Mouse (Mus musculus): ENCODE measurements around the gene Catsperd. TPM values are rescaled to one million over a fixed set of nuclear protein-coding genes. Genes with fewer than 3 reads are reported as not detected.

The Catsperd gene
- total and polyA plus RNA-seq, 3 experiments, result 0.16 to 0.36 (median 0.21) TPM

DNA sequence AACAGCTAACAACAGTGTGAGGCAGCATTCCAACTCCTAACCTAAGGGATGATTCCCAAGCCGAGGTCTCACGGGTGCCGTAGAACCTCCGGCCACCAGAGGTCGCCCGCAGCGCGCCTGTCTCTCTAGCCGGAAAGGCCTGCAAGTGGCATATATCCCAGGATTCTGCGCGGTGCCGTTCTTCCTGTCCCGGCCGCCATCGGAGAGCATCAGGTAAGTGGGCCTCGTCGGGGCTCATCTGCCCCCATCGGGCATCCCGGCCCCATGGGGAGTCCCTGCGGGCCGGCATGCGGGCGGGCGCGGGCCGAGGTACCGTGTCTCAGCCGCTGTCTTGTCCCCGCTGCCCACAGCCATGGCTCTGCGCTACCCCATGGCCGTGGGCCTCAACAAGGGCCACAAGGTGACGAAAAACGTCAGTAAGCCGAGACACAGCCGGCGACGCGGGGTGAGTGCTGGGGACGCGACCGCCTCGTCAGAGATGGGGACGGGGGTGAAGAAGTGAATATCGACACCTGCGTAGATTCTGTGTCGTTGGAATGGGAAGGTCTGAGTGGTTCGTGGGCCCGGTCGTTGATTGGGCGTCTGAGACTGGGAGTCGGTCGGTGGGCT, 14.6 kb upstream of the Catsperd start, which contains the start of gene Rpl36:
Rpl36 (plus strand) TSS at position 181 of the 609 bp plus-strand sequence.
- DNase-seq (ENCODE audit: extremely low read depth), result peak; percentile 86
- TF ChIP-seq MYC (IDR thresholded peaks at IDR 0.05; ENCODE audit: low read depth, low read length), result peak; percentile 88; the same call in 1 of the 2 replicates
- TF ChIP-seq GABPA (IDR thresholded peaks at IDR 0.05; ENCODE audit: insufficient replicate concordance, low read depth, low read length), result peak; percentile 96
- no peak for TF ChIP-seq ZC3H11A (IDR thresholded peaks at IDR 0.05; ENCODE audit: low read depth, low read length)
- no peak for TF ChIP-seq MAFK (IDR thresholded peaks at IDR 0.05; ENCODE audit: insufficient replicate concordance, low read length)
- TF ChIP-seq JUND (conservative IDR thresholded peaks at IDR 0.05; ENCODE audit: low read depth, low read length), result no peak
- TF ChIP-seq ELF1 (IDR thresholded peaks at IDR 0.05; ENCODE audit: low read depth, low read length), result peak; percentile 90
- peak; percentile 90; the same call in 1 of the 2 replicates for TF ChIP-seq POLR2AphosphoS2 (IDR thresholded peaks at IDR 0.05; ENCODE audit: low read depth, low read length)
- TF ChIP-seq POLR2A (IDR thresholded peaks at IDR 0.05; ENCODE audit: low read depth, low read length), result peak; percentile 95
- TF ChIP-seq PAX5 (IDR thresholded peaks at IDR 0.05; ENCODE audit: low read length), result no peak
- TF ChIP-seq ZKSCAN1 (IDR thresholded peaks at IDR 0.05; ENCODE audit: borderline replicate concordance, low read depth, low read length), result no peak
- peak; percentile 97 for TF ChIP-seq NELFE (IDR thresholded peaks at IDR 0.05; ENCODE audit: low read depth, low read length)
- TF ChIP-seq CHD1 (IDR thresholded peaks at IDR 0.05; ENCODE audit: low read depth, low read length), result no peak
- peak; percentile 98 for TF ChIP-seq TCF12 (IDR thresholded peaks at IDR 0.05; ENCODE audit: low read depth, low read length)
- peak; percentile 93 for TF ChIP-seq HCFC1 (IDR thresholded peaks at IDR 0.05; ENCODE audit: low read depth, low read length)
- peak; percentile 14; the same call in 1 of the 2 replicates for TF ChIP-seq BHLHE40 (IDR thresholded peaks at IDR 0.05; ENCODE audit: low read depth, low read length)
- peak; percentile 95 for TF ChIP-seq KAT2A (IDR thresholded peaks at IDR 0.05; ENCODE audit: insufficient replicate concordance, low read length)
- TF ChIP-seq UBTF (IDR thresholded peaks at IDR 0.05; ENCODE audit: low read depth, low read length), result no peak
- TF ChIP-seq MXI1 (IDR thresholded peaks at IDR 0.05; ENCODE audit: low read depth, low read length), result peak; percentile 76
- peak; percentile 78 to 90 for TF ChIP-seq CTCF (conservative IDR thresholded peaks at IDR 0.05 in 1 of 2, IDR thresholded peaks at IDR 0.05 in 1 of 2; ENCODE audit: low read depth in 2 of 2, low read length in 2 of 2)
- no peak; the same call in 1 of the 2 replicates for TF ChIP-seq ETS1 (conservative IDR thresholded peaks at IDR 0.05; ENCODE audit: low read depth, low read length)
- no peak for TF ChIP-seq EP300 (IDR thresholded peaks at IDR 0.05; ENCODE audit: low read length)
- TF ChIP-seq SIN3A (IDR thresholded peaks at IDR 0.05; ENCODE audit: low read length), result peak; percentile 78
- peak; percentile 83 for TF ChIP-seq NRF1 (IDR thresholded peaks at IDR 0.05; ENCODE audit: low read depth, low read length)
- TF ChIP-seq RCOR1 (conservative IDR thresholded peaks at IDR 0.05; ENCODE audit: low read depth, low read length), result peak; percentile 52; the same call in 1 of the 2 replicates
- TF ChIP-seq SMC3 (IDR thresholded peaks at IDR 0.05; ENCODE audit: low read depth, low read length), result no peak; the same call in 1 of the 2 replicates
- TF ChIP-seq CHD2 (IDR thresholded peaks at IDR 0.05; ENCODE audit: low read length), result no peak
- TF ChIP-seq ZNF384 (IDR thresholded peaks at IDR 0.05; ENCODE audit: low read depth, low read length), result no peak
- peak; percentile 97 for TF ChIP-seq TBP (conservative IDR thresholded peaks at IDR 0.05; ENCODE audit: low read depth, low read length)
- TF ChIP-seq MEF2A (IDR thresholded peaks at IDR 0.05; ENCODE audit: borderline replicate concordance, low read depth, low read length), result peak; percentile 72; the same call in 1 of the 2 replicates
- TF ChIP-seq MAX (IDR thresholded peaks at IDR 0.05; ENCODE audit: low read length), result peak; percentile 71
- no peak for TF ChIP-seq JUN (IDR thresholded peaks at IDR 0.05; ENCODE audit: insufficient read depth, low read depth, low read length)
- no peak for TF ChIP-seq USF1 (IDR thresholded peaks at IDR 0.05; ENCODE audit: low read depth, low read length)
- TF ChIP-seq IRF4 (IDR thresholded peaks at IDR 0.05; ENCODE audit: low read depth, low read length), result peak; percentile 59; the same call in 1 of the 2 replicates
- no peak for TF ChIP-seq USF2 (conservative IDR thresholded peaks at IDR 0.05; ENCODE audit: low read depth, low read length)
- no peak for TF ChIP-seq MAZ (IDR thresholded peaks at IDR 0.05; ENCODE audit: low read depth, low read length)
- TF ChIP-seq RAD21 (IDR thresholded peaks at IDR 0.05; ENCODE audit: low read depth, low read length), result peak; percentile 9
- TF ChIP-seq E2F4 (IDR thresholded peaks at IDR 0.05; ENCODE audit: insufficient replicate concordance, low read depth, low read length), result no peak
- TF ChIP-seq ZMIZ1 (IDR thresholded peaks at IDR 0.05; ENCODE audit: low read depth, low read length), result peak; percentile 92
- H3K4me2 ChIP-seq (ENCODE audit: insufficient read depth, low read depth, poor library complexity, severe bottlenecking), result peak within 1 kb of the TSS; percentile 62
- dilution Hi-C loops (cut with MboI; ENCODE audit: extremely low pct_ligation_motif_present, extremely low pct_unique_long_range_greater_than_20kb, low sequenced_read_pairs) (no loop called here), in situ Hi-C loops (cut with MboI; ENCODE audit: low pct_ligation_motif_present, low pct_unique_long_range_greater_than_20kb, low sequenced_read_pairs) (no loop called here)
- H3K9ac ChIP-seq (ENCODE audit: insufficient read depth, low read depth), result peak within 1 kb of the TSS; percentile 71
- H3K27me3 ChIP-seq (replicated peaks), result no peaks in the 10 kb centered on the region
- peaks cover 49% of the 10 kb centered on the region for H3K79me2 ChIP-seq (replicated peaks; ENCODE audit: control insufficient read depth, extremely low read depth, insufficient read depth, poor library complexity, severe bottlenecking)
- peaks cover 46 to 48% of the 10 kb centered on the region in 2 experiments for H3K36me3 ChIP-seq (replicated peaks in 1 of 2; ENCODE audit: control insufficient read depth in 1 of 2, insufficient read depth in 1 of 2, low read length in 1 of 2)
- peak within 1 kb of the TSS; percentile 85 for H3K27ac ChIP-seq (ENCODE audit: insufficient read depth, low read depth)
- peak within 1 kb of the TSS; percentile 70 to 84 (median 82) for H3K4me3 ChIP-seq (replicated peaks in 1 of 3; ENCODE audit: low read depth in 2 of 3, low read length in 2 of 3, poor library complexity in 1 of 3)
- peaks cover 21 to 55% of the 10 kb centered on the region in 2 experiments for H3K4me1 ChIP-seq (ENCODE audit: control insufficient read depth in 1 of 2, insufficient read depth in 2 of 2)
- no peaks in the 10 kb centered on the region for H3K9me3 ChIP-seq (replicated peaks; ENCODE audit: low read length)
